Mouse (Mus musculus): ENCODE measurements around the gene Pitx1.

DNA sequence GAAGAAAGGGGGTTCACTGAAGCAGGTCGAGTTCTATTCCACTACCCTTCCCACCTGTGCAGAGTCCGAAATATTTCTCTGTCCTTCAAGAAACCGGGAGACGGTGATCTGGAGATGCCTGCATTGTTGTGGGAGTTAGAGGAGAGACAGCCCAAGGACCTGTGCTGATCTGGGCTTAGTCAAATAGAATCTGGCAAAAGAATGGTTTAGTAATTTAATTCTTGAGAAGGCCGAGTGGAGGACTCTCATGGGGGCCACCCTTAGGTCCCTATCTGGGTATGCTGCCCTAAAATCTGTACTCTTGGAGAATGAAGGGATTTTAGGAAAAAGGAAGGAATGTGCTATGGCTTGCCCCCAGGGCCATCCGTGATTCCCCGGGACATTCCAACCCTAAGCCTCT lies 2.1 kb downstream of the Pitx1 start:
- TF ChIP-seq GATA1 (IDR thresholded peaks at IDR 0.05; ENCODE audit: low read length) (no peak), TAL1 (IDR thresholded peaks at IDR 0.05; ENCODE audit: low read length) (no peak)
